Mouse (Mus musculus) testis, adult 2 months (tissue): ENCODE results near the gene Lrp2.

ENCODE experiments used
- CTCF ChIP-seq: fragments of 200-500 bp; IDR thresholded peaks from 2 replicates; pipeline ENCODE4 v1.5.1; 2012; ENCODE audit warnings: low read depth, mild to moderate bottlenecking, inconsistent platforms, low read length, moderate library complexity; ENCODE audit not compliant: control insufficient read depth, insufficient read depth, insufficient replicate concordance
- POLR2A ChIP-seq: fragments of 200-500 bp; IDR thresholded peaks from 2 replicates; pipeline ENCODE4 v1.6.1; 2012; ENCODE audit warnings: low read depth, mild to moderate bottlenecking, inconsistent platforms, low read length, moderate library complexity; ENCODE audit not compliant: control insufficient read depth

DNA sequence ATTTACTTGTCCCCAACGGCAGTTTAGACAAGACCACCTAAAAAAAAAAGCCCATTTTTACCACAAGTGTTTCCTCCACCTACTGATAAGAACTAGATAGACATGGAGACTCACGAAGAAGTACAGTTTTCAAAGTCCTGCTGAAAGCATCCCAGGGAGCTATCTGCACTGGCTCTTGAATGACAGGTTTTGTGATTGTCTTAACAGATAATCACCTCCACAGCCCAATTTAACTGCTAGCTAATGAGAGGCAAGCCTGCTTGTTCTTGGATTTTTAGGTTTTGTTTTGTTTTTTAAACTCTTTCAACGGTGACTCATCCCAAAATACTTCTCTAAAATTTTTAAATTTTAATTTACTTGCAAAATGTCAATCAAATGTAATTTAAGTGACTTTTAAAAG is 144.2 kb downstream of the Lrp2 start:
- TF ChIP-seq CTCF = no peak
- TF ChIP-seq POLR2A = no peak
